Mouse (Mus musculus): ENCODE measurements around the gene Ing3.

DNA sequence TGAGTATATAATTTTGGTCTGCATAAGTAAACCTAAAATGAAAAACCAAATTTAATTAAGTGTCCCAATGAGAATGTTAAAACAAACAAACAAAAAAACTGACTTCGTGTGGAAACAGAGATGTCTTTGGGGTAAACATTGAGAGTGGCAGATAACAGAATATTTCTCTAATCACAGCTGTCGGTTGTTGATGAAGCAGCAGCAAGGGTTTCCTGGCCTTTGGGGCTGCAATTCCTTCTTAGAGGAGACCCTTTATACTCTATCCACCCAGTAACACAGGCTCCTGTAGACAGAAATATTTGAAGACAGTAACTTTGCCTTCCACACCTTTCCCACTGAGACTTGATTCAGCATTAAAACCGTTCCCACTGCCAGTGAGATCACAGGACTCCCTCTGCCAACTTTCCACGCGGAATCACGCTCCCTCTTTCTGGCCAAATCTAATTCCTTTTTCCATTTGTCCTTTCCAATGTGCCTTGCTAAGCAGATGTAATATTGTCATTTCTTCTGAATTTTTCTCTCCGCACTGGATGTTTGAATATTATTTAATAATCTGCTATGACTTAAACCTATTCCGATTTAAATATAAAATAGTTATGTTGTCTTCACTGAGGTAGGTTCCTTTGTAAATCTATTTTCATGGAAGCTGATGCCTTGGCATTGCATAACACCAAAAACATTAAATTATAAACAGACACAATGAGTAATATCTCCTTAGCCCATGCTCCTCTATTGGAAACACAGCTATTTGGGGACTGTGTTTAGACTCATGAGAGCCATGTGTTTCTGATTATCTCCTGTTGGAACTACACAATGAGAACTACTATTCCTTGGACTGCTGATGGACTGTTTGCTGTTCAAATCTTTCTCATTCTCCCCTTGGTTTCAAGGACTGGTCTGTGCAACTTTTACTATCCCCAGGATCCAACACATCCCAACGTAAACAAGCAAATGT, 41.1 kb downstream of the Ing3 start:
- TF ChIP-seq POLR2AphosphoS2 (IDR thresholded peaks at IDR 0.05; ENCODE audit: insufficient read length, low read depth) (no peak), TCF12 (IDR thresholded peaks at IDR 0.05; ENCODE audit: insufficient read depth, poor library complexity, severe bottlenecking) (no peak), CEBPB (IDR thresholded peaks at IDR 0.05; ENCODE audit: insufficient read depth, poor library complexity, severe bottlenecking) (no peak), POLR2A (IDR thresholded peaks at IDR 0.05; ENCODE audit: insufficient read length, low read depth) (no peak), E2F4 (IDR thresholded peaks at IDR 0.05; ENCODE audit: insufficient read depth) (no peak), USF1 (IDR thresholded peaks at IDR 0.05; ENCODE audit: low read depth) (no peak), MYOG (IDR thresholded peaks at IDR 0.05; ENCODE audit: control insufficient read depth in 1 of 3, insufficient read depth in 1 of 3, insufficient read length in 2 of 3, low read depth in 2 of 3) (no peak), REST (IDR thresholded peaks at IDR 0.05; ENCODE audit: insufficient read depth, insufficient read length) (no peak), SRF (IDR thresholded peaks at IDR 0.05; ENCODE audit: control insufficient read depth, insufficient read length, low read depth) (no peak)
